Mouse (Mus musculus) large intestine, adult 2 months (tissue): Measurements from ENCODE around the gene Scarb2. TPM values are rescaled to one million over a fixed set of nuclear protein-coding genes. Genes with fewer than 3 reads are reported as not detected.
A peak's percentile ranks its signal among the peaks of the same experiment; 100 is the strongest.
"Not testable (repeated sequence)": the region's sequence is repeated elsewhere in the genome, so short reads cannot be mapped to it uniquely, and the experiment has no call there.

Source experiments
- DNase-seq: peaks from one replicate; pipeline ENCODE4 v3.0.0-alpha.2; 2012; ENCODE audit warnings: low read depth, low spot score
- WGBS: fragments of 180-500 bp; shearing (Covaris S2); methylation state at CpG from one replicate; pipeline ENCODE4 v1.1.7; 2018; 5-methylcytosine and 5-hydroxymethylcytosine counted together
- polyA plus RNA-seq: library from polyadenylated mRNA; depleted of rRNA; stranded (reverse); fragments of >200 nt; gene quantifications from 2 replicates; pipeline ENCODE4 v1.2.3, GENCODE M21; 2012; rRNA removed

Gene Scarb2
- polyA plus RNA-seq = 13.3 and 17.9 TPM in 2 replicates

GRCm38 (mm10) chr5:92506733-92507132 lies at the start of gene Scarb2:
Gene Scarb2, minus strand, starts transcription at chr5:92506833.
- no peak for DNase-seq

GRCm38 (mm10) chr5:92555905-92556304 lies 49.3 kb upstream of the Scarb2 start:
- WGBS = 94% methylated on average over 1 of the region's 1 CpGs
- DNase-seq = no peak

- 73% methylated on average over 16 of the region's 16 CpGs for WGBS
- DNase-seq = no peak
Observed at GRCm38 (mm10) chr5:92554891-92555511, 48.4 kb upstream of the Scarb2 start, which contains the start of gene Fam47e. Gene Fam47e, plus strand, starts transcription at chr5:92555069.

- DNase-seq = no peak
- 79% methylated on average over 4 of the region's 4 CpGs for WGBS
Observed at GRCm38 (mm10) chr5:92554443-92554842, 47.8 kb upstream of the Scarb2 start.

- no peak for DNase-seq
- whole genome bisulfite sequencing = 78% methylated on average over 3 of the region's 3 CpGs
Observed at GRCm38 (mm10) chr5:92553939-92554338, 47.3 kb upstream of the Scarb2 start.

GRCm38 (mm10) chr5:92552611-92553010 lies 46.0 kb upstream of the Scarb2 start:
- 84% methylated on average over 2 of the region's 2 CpGs for WGBS
- DNase-seq = no peak

- DNase-seq = no peak
- 76% methylated on average over 4 of the region's 4 CpGs for WGBS
Observed at GRCm38 (mm10) chr5:92539698-92540097, 33.1 kb upstream of the Scarb2 start.

GRCm38 (mm10) chr5:92524821-92525258 lies 18.2 kb upstream of the Scarb2 start:
- no peak for DNase-seq
- WGBS = 28% methylated on average over 6 of the region's 6 CpGs

- not testable (repeated sequence) for DNase-seq
- WGBS = 48% methylated on average over 2 of the region's 2 CpGs
Observed at GRCm38 (mm10) chr5:92521131-92521530, 14.5 kb upstream of the Scarb2 start.

- 56% methylated on average over 5 of the region's 5 CpGs for WGBS
Observed at GRCm38 (mm10) chr5:92512066-92512465, 5.4 kb upstream of the Scarb2 start.

GRCm38 (mm10) chr5:92511256-92511655 lies 4.6 kb upstream of the Scarb2 start:
- no peak for DNase-seq

More at GRCm38 (mm10) chr5:92512066-92512465, 5.4 kb upstream of the Scarb2 start:
- DNase-seq = no peak

GRCm38 (mm10) chr5:92508853-92509252 lies 2.2 kb upstream of the Scarb2 start:
- no peak for DNase-seq
- WGBS = 90% methylated on average over 5 of the region's 5 CpGs

- 28% methylated on average over 4 of the region's 4 CpGs for WGBS
- DNase-seq = no peak
Observed at GRCm38 (mm10) chr5:92506301-92506729, 318 bp downstream of the Scarb2 start.

GRCm38 (mm10) chr5:92505402-92505865 lies 1.2 kb downstream of the Scarb2 start:
- peak; percentile 67 for DNase-seq
- under 1% methylated on average over 48 of the region's 48 CpGs for WGBS

- no peak for DNase-seq
- under 1% methylated on average over 35 of the region's 35 CpGs for whole genome bisulfite sequencing
Observed at GRCm38 (mm10) chr5:92504676-92505400, 1.8 kb downstream of the Scarb2 start.

- DNase-seq = no peak
- WGBS = 26% methylated on average over 7 of the region's 7 CpGs
Observed at GRCm38 (mm10) chr5:92503856-92504618, 2.6 kb downstream of the Scarb2 start.

GRCm38 (mm10) chr5:92503356-92503847 lies 3.2 kb downstream of the Scarb2 start:
- no peak for DNase-seq
- 67% methylated on average over 9 of the region's 9 CpGs for WGBS

- WGBS = 7% methylated on average over 3 of the region's 3 CpGs
- DNase-seq = no peak
Observed at GRCm38 (mm10) chr5:92499378-92499777, 7.3 kb downstream of the Scarb2 start.

- WGBS = 12% methylated on average over 5 of the region's 5 CpGs
- DNase-seq = no peak
Observed at GRCm38 (mm10) chr5:92498661-92499060, 8.0 kb downstream of the Scarb2 start.

GRCm38 (mm10) chr5:92498225-92498624 lies 8.4 kb downstream of the Scarb2 start:
- DNase-seq = peak; percentile 80
- 24% methylated on average over 3 of the region's 3 CpGs for WGBS
